Mouse (Mus musculus) heart, embryonic 16.5 days (tissue): ENCODE results near the gene Mical3. TPM values are rescaled to one million over a fixed set of nuclear protein-coding genes. Genes with fewer than 3 reads are reported as not detected.

Experiments used
- ATAC-seq: fragments of 200-750 bp; cut with Nextera tagmentation; replicated peaks from 2 replicates; pipeline ENCODE4 v1.8.0; 2017; ENCODE audit warnings: moderate number of reproducible peaks; ENCODE audit not compliant: insufficient read depth, low FRiP score; ENCODE audit errors: extremely low read depth
- H3K27ac ChIP-seq: fragments of 300-500 bp; sonication (generic); 2 replicates; pipeline ENCODE4 v1.5.1; 2014; ENCODE audit warnings: mild to moderate bottlenecking, low read length, control low read depth, moderate library complexity
- H3K27me3 ChIP-seq: fragments of 300-500 bp; sonication (generic); 2 replicates; pipeline ENCODE4 v1.6.1; 2014; ENCODE audit warnings: low read length, mixed read lengths; ENCODE audit not compliant: control insufficient read depth, insufficient read depth
- H3K36me3 ChIP-seq: fragments of 300-500 bp; sonication (generic); 2 replicates; pipeline ENCODE4 v1.6.1; 2014; ENCODE audit not compliant: control insufficient read depth, insufficient read depth
- H3K4me1 ChIP-seq: fragments of 300-500 bp; sonication (generic); 2 replicates; pipeline ENCODE4 v1.6.1; 2014; ENCODE audit warnings: low read length, mixed read lengths; ENCODE audit not compliant: control insufficient read depth, insufficient read depth
- H3K4me2 ChIP-seq: fragments of 300-500 bp; sonication (generic); 2 replicates; pipeline ENCODE4 v1.6.1; 2014; ENCODE audit warnings: low read depth, mild to moderate bottlenecking, control low read depth, low read length
- H3K4me3 ChIP-seq: fragments of 300-500 bp; sonication (generic); 2 replicates; pipeline ENCODE4 v1.5.1; 2014; ENCODE audit warnings: mild to moderate bottlenecking, control low read depth, low read length
- H3K9ac ChIP-seq: fragments of 300-500 bp; sonication (generic); 2 replicates; pipeline ENCODE4 v1.6.1; 2014; ENCODE audit warnings: low read length, control low read depth
- H3K9me3 ChIP-seq: fragments of 300-500 bp; sonication (generic); replicated peaks from 2 replicates; pipeline ENCODE4 v1.6.1; 2016; ENCODE audit warnings: low read length; ENCODE audit not compliant: control insufficient read depth
- WGBS: fragments of 180-500 bp; shearing (Covaris S2); extraction: QIAGEN DNeasy Blood & Tissue Kit; methylation state at CpG from one replicate; pipeline ENCODE4 v1.1.7; 2014; 5-methylcytosine and 5-hydroxymethylcytosine counted together
- polyA plus RNA-seq: library from polyadenylated mRNA; unstranded; fragments of >200 nt; fragmentation: Nextera tagmentation; extraction: Ambion mirVana; gene quantifications from 2 replicates; pipeline ENCODE4 v1.2.1, GENCODE M21; 2015

Gene Mical3
- polyA plus RNA-seq, 1 experiment from 2014 or later: 27.2 TPM

GRCm38 (mm10) chr6:121109181-121109981 is 21.4 kb downstream of the Mical3 start:
- under 1% methylated on average over 52 of the region's 52 CpGs for WGBS
- peak overlapping the region; percentile 94 for H3K27ac ChIP-seq
- peak overlapping the region; percentile 99 for H3K9ac ChIP-seq
- no peaks in the 10 kb centered on the region for H3K9me3 ChIP-seq
- H3K4me3 ChIP-seq: peak overlapping the region; percentile 96
- ATAC-seq: peak; percentile 19
- no peaks in the 10 kb centered on the region for H3K27me3 ChIP-seq
- peaks cover 57% of the 10 kb centered on the region for H3K4me1 ChIP-seq
- H3K4me2 ChIP-seq: peak overlapping the region; percentile 79
- H3K36me3 ChIP-seq: peaks cover 4% of the 10 kb centered on the region

GRCm38 (mm10) chr6:121108075-121108474 is 22.7 kb downstream of the Mical3 start:
- Histone ChIP-seq H3K4me1 (peaks cover 64% of the 10 kb centered on the region), H3K27ac (no peak overlapping the region), H3K36me3 (peaks cover 4% of the 10 kb centered on the region), H3K4me2 (peak overlapping the region; percentile 79), H3K9me3 (no peaks in the 10 kb centered on the region), H3K9ac (no peak overlapping the region; the same call in 1 of the 2 replicates), H3K4me3 (peak overlapping the region; percentile 96), H3K27me3 (no peaks in the 10 kb centered on the region)
- no peak for ATAC-seq
- WGBS: 59% methylated on average over 1 of the region's 1 CpGs

GRCm38 (mm10) chr6:121106711-121107405 is 23.9 kb downstream of the Mical3 start:
- Histone ChIP-seq H3K27ac (no peak overlapping the region), H3K36me3 (peaks cover 4% of the 10 kb centered on the region), H3K4me2 (no peak overlapping the region), H3K9ac (no peak overlapping the region), H3K4me1 (peaks cover 66% of the 10 kb centered on the region), H3K4me3 (no peak overlapping the region), H3K27me3 (no peaks in the 10 kb centered on the region), H3K9me3 (no peaks in the 10 kb centered on the region)
- ATAC-seq: no peak
- 87% methylated on average over 16 of the region's 16 CpGs for WGBS

DNA sequence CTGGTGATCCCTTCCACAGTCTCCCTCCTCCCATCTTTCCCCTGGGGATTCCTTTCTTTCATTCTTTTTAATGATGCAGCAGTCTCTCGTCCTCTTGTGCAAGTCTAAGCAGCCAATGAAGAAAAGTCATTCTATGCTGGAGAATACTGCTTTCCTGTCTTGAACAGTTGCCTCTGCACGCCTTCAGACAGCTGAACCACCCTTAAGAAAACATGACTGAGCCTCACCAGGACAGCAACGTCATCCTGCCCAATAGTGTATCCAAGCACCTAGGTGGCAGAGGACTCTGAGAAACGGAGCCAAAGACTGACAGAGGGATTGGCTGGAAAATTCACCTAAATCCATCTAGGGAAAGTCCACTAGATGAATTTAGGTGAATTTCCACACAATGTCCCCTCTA is 25.1 kb downstream of the Mical3 start:
- no peaks in the 10 kb centered on the region for H3K27me3 ChIP-seq
- peaks cover 4% of the 10 kb centered on the region for H3K36me3 ChIP-seq
- no peak overlapping the region for H3K4me2 ChIP-seq
- H3K4me1 ChIP-seq: peaks cover 57% of the 10 kb centered on the region
- no peak overlapping the region for H3K9ac ChIP-seq
- H3K9me3 ChIP-seq: no peaks in the 10 kb centered on the region
- no peak for ATAC-seq
- 57% methylated on average over 4 of the region's 4 CpGs for WGBS
- no peak overlapping the region for H3K27ac ChIP-seq
- no peak overlapping the region for H3K4me3 ChIP-seq

- H3K4me1 ChIP-seq: peaks cover 64% of the 10 kb centered on the region
- H3K4me2 ChIP-seq: no peak overlapping the region
- no peaks in the 10 kb centered on the region for H3K27me3 ChIP-seq
- no peak overlapping the region for H3K27ac ChIP-seq
- no peak overlapping the region for H3K9ac ChIP-seq
- H3K36me3 ChIP-seq: peaks cover 4% of the 10 kb centered on the region
- WGBS: 70% methylated on average over 14 of the region's 14 CpGs
- ATAC-seq: no peak
- no peaks in the 10 kb centered on the region for H3K9me3 ChIP-seq
- no peak overlapping the region for H3K4me3 ChIP-seq
Observed at GRCm38 (mm10) chr6:121103406-121104171, 27.2 kb downstream of the Mical3 start.

DNA sequence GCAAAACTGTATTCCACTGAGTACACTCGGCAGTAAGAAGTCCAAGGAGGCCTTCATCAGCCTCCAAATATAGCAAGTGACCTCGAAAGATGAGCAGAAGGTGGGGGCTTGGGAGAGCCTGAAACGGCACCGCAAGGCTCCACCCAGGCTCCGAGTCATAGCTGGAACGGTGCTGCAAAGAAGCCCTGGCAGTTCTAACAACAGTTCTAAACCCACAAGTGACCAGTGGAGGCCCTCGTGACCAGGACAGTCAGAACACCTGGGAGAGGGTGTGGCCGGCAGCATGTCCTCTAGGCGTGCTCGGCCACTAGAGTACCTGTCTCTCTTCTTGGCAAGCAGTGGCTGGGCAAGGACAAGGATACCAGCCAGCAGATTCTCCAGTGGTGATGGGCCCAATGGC is 27.9 kb downstream of the Mical3 start:
- Histone ChIP-seq H3K9me3 (no peaks in the 10 kb centered on the region), H3K27me3 (no peaks in the 10 kb centered on the region), H3K4me2 (no peak overlapping the region), H3K4me3 (no peak overlapping the region), H3K36me3 (peaks cover 4% of the 10 kb centered on the region), H3K9ac (no peak overlapping the region), H3K27ac (no peak overlapping the region; the same call in 1 of the 2 replicates), H3K4me1 (peaks cover 65% of the 10 kb centered on the region)
- ATAC-seq: no peak
- WGBS: 55% methylated on average over 10 of the region's 10 CpGs

- no peaks in the 10 kb centered on the region for H3K27me3 ChIP-seq
- H3K9me3 ChIP-seq: no peaks in the 10 kb centered on the region
- H3K9ac ChIP-seq: no peak overlapping the region
- peaks cover under 1% of the 10 kb centered on the region for H3K36me3 ChIP-seq
- peaks cover 72% of the 10 kb centered on the region for H3K4me1 ChIP-seq
- H3K27ac ChIP-seq: no peak overlapping the region
- WGBS: 80% methylated on average over 2 of the region's 2 CpGs
- no peak overlapping the region for H3K4me2 ChIP-seq
- H3K4me3 ChIP-seq: no peak overlapping the region
- no peak for ATAC-seq
Observed at GRCm38 (mm10) chr6:121102084-121102483, 28.7 kb downstream of the Mical3 start.

DNA sequence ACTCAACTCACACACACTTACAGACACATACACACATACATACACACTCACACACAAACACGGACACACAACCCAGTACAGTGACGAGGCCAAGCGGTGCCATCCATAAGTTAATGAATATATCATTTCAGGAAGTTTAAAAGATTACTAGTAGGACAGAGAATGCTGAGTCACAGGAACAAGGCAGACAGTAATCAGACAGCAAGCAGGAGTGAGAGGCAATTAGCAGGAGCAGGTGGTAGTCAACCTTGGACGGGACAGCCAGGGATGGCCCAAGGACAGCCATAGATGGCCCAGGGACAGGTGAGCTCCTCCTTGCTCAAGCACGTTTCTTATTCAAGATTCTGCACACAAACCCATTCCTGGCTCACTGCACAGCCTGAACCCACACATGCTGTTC is 29.6 kb downstream of the Mical3 start:
- H3K4me3 ChIP-seq: no peak overlapping the region
- no peaks in the 10 kb centered on the region for H3K9me3 ChIP-seq
- ATAC-seq: no peak
- H3K27ac ChIP-seq: no peak overlapping the region
- H3K27me3 ChIP-seq: no peaks in the 10 kb centered on the region
- no peak overlapping the region for H3K4me2 ChIP-seq
- H3K4me1 ChIP-seq: peaks cover 70% of the 10 kb centered on the region
- no peak overlapping the region for H3K9ac ChIP-seq
- WGBS: 79% methylated on average over 5 of the region's 5 CpGs
- H3K36me3 ChIP-seq: no peaks in the 10 kb centered on the region
